Mouse (Mus musculus): ENCODE results near the gene Gpr171.
A peak's percentile ranks its signal among the peaks of the same experiment; 100 is the strongest.
"Not testable (repeated sequence)": the region's sequence is repeated elsewhere in the genome, so short reads cannot be mapped to it uniquely, and the experiment has no call there.

Gpr171 gene

DNA sequence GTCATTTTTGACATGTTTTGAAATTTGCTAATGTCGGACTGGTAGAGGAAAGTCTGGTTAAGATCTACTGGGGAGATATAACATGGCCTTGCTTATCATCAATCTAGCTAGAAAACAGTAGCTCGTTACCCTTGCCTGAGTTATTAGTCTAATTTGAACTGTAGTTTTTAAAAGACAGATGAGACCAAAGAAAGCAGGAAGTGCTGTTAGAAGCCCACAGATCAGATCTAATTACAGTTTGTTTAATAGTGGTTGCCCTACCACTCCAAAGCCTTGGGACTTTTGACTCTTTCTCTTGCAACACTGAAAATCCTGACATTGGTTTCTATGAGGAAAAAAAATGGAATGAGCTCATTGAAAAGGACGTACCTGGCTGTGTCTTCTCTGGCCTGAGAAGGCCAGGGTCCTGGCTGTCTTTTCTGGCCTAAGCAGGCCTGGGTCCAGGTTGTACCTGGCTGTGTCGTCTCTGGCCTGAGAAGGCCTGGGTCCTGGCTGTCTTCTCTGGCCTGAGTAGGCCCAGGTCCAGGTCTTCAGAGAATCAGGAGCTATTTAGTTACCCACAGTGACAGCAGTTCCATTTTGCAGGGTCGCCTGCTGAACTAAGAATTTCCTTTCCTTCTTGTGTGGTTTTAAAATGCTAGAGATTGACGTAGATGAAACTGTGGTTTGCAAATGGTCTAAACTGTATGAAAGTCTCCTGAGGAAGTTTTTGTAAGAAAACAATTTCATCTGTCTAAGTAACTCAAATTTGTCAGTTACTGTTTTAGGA, at the start of gene Gpr171:
Gpr171 (minus strand) TSS at position 604 of the 769 bp plus-strand sequence.
- DNase-seq: no peak

DNA sequence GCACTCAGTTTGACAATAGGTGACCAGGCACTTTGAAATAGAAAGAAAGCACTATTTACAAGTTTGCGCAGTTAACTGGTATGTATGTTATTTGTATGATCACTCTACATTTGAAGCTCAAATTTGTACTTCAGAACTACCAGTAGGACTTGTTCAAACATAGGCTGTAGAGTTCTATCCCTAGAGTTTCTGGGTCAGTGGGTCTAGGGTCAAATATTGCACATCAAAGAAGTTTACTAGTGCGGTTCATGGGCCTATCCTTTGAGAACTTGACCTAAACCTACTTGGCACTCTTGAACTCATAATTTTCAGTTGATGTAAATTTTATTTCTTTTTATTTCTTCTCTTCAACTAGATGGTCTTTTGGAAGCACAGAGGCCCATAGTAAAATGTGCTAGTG, 49.0 kb upstream of the Gpr171 start:
- DNase-seq: no peak

DNA sequence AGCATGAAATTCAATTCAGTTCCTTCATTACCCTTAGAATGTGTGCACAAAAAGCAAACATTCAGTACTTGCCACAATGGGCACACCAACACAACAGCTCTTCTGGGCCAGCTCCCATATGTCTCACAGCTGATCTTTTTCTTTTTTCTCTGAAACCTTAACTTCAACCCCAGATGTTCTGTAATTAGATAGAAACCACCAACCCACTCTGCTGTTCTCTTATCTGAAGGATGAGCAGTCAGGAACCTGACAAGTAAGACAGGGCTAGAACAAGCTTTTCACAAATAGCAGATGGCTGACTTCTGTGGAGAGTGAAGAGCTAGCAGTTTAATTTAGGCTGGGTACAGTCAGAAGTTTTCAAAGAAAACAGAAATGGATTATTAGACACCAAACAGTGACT, 48.0 kb upstream of the Gpr171 start:
- no peak for DNase-seq

DNA sequence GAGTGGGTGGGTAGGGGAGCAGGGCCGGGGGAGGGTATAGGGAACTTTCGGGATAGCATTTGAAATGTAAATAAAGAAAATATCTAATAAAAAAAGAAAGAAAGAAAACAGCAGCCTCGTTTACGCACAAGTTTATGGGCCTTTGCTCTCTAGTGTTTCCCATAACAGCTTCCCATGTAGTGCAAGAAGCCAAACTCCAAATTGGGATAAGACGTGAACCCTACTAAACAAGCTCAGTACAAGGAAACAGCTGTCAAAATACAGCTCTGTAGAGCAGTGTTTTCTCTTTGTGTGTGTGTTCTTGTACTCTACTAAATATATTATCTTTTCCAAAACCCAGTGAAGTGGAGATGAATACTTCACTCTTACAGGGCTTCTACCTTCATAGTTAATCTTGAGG, 43.6 kb upstream of the Gpr171 start:
- DNase-seq: no peak

DNA sequence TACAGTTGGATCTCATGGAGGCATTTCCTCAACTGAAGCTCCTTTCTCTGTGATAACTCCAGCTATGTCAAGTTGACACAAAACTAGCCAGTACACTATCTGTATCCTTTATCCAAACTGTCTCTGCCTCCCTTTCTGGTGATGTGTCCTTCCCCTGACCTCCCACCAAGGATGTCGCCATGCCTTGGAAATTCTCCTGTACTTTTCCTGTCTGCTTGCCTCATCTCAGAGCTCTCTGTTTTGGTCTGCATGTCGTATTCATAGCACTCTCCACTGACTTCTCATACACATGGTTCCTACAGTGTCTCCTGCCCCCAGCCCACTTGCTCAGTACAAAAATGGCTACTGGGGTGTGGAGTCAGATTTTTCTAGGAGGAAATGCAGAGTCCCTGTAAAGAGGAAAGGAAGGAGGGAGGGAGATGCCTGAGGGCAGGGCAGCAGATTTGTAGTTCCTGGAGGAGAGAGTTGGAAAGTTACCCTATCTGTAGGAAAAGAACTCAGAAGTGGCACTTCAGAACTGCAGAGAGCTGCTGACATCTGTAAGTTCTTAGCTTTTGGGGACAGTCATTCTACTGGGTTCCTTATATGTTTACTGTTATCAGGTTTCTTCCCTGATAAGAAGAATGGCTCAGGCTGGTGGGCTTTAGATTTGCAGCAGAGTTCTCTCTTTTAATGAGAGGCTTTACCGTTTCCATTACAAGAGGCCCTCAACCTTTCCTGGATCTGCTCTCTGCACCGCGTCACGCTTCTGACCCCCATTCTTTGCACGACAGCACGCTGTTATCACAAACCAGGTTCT, 40.1 kb upstream of the Gpr171 start:
- no peak for DNase-seq

DNA sequence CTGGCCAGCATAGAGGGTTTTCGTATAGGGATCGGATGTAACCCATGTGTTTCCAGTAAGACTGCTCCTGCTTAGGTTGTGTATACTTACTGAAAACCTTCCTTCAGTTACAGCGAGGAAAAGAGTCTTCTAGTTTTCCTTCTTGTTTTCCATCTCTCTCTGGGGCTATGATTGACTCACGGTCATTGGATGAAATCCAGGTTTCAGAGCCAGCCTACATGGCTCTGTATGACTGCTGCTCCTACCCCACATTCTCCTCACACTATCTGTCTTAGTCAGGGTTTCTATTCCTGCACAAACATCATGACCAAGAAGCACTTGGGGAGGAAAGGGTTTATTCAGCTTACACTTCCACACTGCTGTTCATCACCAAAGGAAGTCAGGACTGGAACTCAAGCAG, 39.3 kb upstream of the Gpr171 start:
- not testable (repeated sequence) for DNase-seq

DNA sequence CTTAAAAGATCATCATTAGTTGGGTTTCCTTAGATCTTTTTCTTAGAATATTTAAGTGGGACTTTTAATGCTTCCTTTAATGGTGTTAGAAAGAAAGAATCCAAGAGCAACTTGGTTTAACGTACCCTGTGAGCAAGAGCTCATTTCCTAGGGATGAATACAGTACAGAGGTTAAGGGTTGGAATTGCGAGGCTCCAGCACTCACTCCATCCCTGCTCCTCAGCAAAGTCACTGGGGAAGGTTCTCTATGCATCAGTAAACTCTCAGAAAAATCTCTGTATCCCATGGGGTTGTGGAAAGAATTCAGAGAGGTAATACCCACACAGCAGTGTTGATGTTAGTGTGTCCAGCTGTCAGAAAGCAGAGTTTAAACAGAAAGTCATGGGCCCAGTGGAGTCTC, 38.5 kb upstream of the Gpr171 start:
- DNase-seq: no peak

DNA sequence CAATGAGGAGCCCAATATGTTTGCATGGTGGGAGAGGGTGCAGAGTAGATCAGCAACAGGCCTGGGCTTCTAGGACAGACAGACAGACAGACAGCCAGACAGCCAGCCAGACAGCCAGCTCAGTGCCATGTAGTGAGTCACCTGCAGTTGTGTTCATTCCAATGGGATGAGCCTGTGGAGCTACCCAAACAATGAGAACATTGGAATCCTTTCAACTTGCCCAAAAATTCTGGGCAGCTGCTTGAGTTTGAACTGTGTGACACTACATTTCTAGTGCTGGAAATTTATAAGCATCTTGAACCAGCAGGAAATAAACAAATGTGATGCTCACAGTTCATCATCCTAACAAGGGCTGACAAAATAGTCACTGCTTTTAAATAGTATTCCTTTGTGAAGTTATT, 38.0 kb upstream of the Gpr171 start:
- DNase-seq: no peak

DNA sequence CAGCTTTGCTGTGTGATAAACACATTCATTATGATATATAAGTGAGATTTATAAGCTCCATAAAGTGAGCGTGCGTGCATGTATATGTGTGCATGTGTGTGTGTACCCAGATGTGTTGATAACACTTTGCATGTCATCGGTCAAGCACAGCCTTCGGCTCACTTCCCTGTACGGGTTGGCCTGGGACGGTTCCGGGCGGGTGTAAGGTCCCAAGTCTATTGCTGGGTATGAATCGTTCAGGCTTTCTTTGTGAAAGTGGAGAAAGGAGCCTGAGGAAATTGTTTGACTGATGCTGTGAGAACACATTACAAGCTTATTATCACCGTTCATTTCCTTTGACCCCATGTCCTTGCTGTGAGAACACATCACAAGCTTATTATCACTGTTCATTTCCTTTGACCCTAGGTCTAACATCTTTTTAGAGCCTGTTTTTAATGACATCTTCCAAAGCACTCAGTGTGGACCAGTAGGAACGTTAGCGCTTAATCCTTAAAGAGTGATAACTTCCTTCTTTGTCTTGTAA, 37.4 kb upstream of the Gpr171 start:
- DNase-seq: no peak

DNA sequence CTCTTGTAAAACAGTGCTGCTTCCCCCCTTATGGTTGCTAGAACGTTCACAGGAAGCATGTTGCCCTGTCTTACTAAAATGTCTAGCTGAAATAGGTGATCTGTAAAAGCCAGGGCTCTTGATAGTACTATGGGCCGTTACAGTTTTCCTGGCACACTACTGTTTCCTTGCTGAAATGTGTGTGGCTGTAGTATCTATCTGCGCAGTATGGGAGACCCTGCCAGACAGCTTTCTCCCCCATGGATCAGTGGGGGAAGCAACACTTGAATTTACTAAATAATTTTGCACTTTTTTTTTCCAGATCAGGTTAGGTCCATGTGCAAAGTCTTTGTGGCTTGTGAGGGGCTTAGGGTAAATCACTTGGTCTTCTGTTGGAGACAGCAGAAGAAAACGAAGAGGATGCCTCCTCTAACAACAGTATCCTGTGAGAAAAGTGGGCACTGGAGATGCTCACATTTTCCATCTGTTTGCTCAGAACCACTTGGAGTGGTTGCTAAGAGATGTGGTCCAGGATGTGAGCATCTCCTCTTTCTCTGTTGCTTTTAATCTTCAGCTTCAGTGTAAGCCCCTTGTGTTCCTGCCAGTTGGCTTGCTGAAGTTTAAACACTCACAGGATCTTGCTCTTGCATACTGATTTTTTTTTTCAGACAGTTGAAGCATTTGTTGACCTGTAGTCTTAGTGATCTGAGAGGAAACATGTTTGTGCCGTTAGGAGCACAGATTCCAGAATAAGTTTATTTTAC, 34.5 kb upstream of the Gpr171 start:
- DNase-seq: no peak

DNA sequence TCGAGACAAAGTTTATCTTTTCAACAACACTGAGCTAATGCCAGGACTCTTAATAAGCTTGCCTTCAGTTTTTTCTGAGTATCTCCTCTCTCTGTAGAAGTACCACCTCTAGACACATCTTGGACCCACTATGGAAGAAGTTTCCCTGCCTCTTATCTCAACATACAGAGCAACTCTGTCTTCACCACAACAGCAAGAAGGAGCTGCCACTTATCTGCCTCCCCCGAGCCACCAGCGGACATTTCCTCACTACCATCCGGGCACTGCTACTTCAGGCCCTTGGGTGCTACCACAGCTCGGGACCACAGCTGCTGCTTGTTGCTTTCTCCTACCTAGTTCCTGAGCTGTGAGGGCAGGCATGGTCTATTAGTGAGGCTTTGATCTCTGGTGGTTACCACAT, 31.6 kb upstream of the Gpr171 start:
- DNase-seq: no peak

DNA sequence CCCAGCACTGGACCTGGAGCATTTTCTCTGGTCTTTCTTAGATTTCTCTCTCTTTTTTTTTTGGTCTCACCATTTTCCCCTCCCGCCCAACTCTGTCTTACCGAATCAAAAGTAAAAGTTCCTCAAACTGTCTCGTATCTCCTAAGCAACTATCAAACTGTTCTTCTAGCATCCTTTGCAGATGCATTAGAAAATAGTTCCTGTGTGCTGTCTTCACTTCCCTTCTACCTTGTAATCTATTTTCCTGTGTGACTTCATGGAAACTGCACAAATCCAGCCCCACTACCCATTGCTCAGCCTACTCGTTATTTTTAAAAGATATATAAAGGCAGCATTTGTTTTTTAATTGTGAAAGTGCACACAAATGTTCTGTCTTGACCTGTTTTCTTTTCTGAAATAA, 30.3 kb upstream of the Gpr171 start:
- DNase-seq: no peak

DNA sequence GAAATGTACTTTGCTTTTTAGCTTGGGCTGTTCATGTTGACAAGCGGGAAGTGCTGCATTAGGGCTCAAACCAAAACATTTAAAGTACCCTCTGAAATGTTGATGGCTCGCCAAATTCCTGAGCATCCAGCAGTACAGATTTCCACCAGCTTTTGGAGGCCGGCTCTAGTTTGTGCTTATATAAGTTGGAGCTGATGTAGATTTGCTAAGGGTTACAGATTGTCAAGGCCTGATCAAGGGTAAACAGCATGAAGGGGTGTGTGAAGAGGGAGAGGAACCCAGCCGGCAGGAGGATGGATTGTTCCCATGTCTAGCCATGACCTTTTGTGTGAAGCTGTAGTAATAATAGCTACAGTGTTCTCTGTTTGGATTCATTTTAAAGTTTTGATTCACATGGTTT, 29.5 kb upstream of the Gpr171 start:
- DNase-seq: no peak

DNA sequence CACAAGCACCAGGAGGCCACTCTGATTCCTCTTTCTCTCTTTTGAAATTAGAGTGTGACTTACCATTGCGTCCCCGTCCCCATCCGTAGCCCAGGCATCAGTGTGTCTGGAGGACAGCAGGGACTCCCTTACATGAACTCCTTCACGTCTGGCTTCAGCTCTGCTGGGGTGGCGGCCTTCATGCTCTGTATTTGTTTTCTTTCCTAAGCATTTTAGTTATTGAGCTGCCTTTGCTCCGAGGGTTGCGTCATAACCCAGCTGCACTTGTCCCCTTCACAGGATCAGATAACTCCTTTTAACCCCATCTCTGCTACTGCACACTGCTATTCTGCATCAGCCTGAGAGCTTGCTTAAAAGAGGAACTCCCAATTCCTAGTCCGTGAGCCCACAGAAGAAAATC, 28.8 kb upstream of the Gpr171 start:
- peak; percentile 12 for DNase-seq

DNA sequence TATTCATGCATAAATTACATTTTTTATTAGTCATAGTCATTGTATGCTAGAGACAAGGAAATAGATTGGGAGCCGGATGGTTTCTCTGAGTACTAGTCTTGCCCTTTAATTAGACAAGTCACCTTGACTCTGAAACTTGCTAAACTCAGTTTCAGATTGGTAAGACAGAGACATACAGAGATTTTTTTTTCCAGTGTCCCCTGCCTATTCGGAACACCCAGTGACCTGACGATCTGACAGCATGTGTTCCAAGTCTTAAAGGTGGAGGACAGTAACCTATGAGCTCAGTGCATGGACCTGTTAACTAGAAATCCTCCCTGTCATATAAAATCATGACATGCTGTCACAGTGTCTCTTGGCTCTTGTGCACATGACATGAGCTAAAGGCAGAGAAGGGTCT, 27.9 kb upstream of the Gpr171 start:
- no peak for DNase-seq

DNA sequence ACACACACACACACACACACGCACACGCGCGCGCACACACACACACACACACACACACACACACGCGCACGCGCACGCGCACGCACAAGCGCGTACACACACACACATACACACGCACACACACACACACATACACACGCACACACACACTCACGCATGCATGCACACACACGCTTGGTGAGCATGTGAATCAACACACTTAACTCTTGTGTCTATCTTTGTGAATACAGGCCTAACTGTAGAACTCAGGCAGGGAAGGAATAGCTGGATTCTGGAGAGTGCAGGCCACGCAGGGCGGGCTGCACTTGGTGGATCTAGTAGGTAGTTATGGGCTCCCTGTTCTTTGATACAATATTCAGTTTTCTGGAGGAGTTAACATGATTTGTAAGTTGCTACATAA, 27.1 kb upstream of the Gpr171 start:
- no peak for DNase-seq

DNA sequence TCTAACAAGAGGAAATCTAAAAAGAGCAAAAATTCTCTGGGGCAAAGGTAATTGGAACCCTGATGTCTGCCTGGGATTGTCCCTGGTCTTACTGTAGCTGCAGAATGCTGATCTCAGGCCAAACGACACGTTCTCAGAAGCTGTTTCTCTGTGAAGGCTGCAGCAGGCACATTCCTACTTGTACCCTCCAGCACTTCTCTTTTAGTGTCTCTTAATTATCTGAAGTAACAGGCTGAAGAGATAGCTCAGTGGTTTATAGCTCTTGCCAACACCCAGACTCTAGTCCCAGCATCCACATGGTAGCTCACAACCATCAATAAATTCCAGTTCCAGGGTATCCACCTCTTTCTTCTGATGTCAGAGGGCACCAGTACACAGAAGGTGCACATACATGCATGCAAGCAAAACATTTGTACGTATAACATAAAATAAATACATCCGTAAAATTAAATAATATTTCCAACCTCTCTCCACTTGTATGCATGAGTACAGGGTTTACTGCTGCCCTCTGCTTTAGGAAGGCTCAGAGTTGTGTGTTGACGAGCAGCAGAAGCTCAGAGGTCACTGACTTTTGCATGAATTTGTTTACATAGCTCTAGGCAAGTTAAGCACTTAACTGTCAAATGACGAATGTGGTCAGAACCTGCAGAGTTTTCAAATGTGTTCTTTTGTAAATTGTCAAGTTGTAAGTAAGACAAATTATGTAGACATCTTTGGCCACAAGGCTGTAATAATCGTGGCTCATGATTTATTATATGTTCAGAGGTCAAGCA, 24.3 kb upstream of the Gpr171 start:
- no peak for DNase-seq

DNA sequence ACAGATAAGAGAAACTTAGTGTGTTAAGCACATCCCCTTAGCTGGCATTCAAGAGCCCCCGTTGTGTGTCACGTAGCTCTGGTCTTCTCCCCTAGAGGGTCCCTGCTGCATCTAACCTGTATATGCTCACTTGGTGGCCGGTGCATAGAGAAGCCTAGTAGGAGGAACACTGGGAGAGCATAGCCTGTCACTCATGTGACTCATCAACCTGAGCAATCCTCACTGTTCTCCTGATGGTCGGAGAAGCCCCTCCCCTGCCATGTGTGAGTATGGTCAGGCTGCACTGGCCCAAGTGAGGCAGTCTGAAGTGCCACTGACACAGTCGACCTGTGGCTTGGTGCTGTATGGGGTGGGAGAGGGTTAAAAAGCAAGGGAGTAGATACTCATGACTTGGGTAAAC, 23.4 kb upstream of the Gpr171 start:
- no peak for DNase-seq

DNA sequence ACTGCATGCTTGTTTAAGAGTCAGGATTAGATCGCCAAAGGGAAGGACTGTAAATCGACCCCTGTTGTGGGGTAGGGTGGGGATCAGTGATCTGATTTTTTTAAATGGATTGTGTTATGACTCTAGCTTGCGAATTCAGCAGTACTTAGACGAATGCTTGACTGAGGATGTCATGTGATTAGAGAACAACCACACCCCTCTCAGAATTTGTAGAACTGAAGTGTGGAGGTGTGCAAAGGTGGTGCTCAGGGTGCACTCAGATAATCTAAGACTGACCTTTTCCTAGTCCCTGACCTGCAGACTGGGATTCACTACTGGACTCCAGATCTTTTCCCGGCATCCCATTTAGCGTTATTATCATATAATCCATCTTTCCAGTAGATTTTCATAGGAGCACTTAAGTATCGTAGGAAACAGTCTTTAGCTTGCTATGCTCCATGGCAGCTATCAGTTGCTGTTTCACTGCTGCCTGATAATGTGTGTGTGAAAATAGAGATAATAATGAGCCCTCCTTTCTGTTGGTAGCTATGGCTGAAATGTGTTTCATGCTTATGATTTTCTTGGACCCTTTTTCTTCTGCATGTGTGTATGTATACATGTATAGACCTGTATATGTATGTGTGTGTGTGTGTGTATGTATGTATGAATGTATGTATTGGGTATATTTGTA, 20.3 kb upstream of the Gpr171 start:
- no peak for DNase-seq

DNA sequence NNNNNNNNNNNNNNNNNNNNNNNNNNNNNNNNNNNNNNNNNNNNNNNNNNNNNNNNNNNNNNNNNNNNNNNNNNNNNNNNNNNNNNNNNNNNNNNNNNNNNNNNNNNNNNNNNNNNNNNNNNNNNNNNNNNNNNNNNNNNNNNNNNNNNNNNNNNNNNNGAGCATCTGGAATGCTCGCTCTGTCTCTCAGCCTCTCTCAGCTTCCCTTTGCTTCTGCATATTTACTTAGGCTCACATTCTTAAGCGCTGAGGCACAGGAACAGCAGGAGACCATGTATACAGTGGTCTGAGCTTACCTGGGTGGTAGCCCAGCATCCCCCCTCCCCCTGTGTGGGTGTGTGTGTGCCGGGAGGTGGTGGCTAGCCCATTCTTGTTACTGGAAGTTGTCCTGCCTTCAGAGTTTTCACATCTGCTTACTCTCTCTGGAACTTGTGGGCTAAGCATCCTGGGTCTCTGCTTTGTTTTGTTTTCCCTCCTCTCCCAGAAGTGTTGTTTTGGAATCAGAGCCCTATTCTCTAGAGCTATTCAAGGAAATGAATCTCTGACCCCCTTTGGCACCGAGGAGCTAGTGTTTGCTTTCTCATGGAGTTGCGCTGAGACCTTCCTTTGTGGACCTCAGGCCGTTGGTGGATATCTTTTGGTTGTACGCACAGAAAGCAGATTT, 19.6 kb upstream of the Gpr171 start:
- no peak for DNase-seq

DNA sequence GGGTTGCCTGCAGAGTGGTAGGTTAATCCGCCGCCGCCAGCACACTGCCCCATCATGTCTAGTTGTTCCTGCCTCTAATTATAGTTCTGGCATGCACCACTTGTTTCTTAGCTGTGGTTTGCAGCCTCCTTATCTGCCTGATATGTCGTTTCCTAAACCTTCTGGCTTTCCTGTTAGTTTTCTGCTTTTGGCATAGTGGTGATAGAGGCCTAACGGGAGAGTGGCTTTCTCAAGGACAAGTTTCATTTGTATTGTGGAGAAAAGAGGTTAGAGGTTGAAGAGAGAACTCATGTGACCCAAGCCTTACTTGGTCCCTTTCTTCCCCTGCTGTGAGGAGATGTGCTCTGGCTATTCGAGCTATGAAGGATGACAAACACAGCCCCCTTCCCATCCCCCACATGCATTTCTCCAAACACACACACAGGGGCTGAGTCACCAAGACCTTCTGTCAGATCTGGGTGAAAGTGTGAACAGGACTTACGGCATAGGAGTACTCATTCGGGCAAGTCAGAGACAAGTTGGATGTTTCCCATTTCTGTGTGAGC, 12.4 kb upstream of the Gpr171 start:
- no peak for DNase-seq

Data from kidney, adult 18-20 months (tissue).